Mouse (Mus musculus) spleen, postnatal 0 days (tissue): ENCODE data around the gene Pfn1. TPM values are rescaled to one million over a fixed set of nuclear protein-coding genes. Genes with fewer than 3 reads are reported as not detected.

Source experiments
- polyA plus RNA-seq: library from polyadenylated mRNA; unstranded; fragments of >200 nt; fragmentation: Nextera tagmentation; extraction: Ambion mirVana; gene quantifications from 2 replicates; pipeline ENCODE4 v1.2.1, GENCODE M21; 2015

Pfn1 gene
- polyA plus RNA-seq, result 1,259 and 1,332 TPM in 2 replicates

GRCm38 (mm10) chr11:70654198-70654922 is at the start of gene Pfn1:
Gene Pfn1, minus strand, starts transcription at chr11:70654644.

GRCm38 (mm10) chr11:70699722-70700556 is 45.5 kb upstream of the Pfn1 start, which contains the start of the genes Inca1 and Kif1c:
Gene Inca1, minus strand, starts transcription at chr11:70700155.
Gene Kif1c, plus strand, starts transcription at chr11:70700548.

GRCm38 (mm10) chr11:70687601-70688199 is 33.3 kb upstream of the Pfn1 start, which contains the start of gene Camta2:
Gene Camta2, minus strand, starts transcription at chr11:70688105.

GRCm38 (mm10) chr11:70668771-70669505 is 14.5 kb upstream of the Pfn1 start, which contains the start of gene Spag7:
Gene Spag7, minus strand, starts transcription at chr11:70669416.

GRCm38 (mm10) chr11:70656964-70657363 is 2.5 kb upstream of the Pfn1 start, which contains the start of gene Eno3:
Gene Eno3, plus strand, starts transcription at chr11:70657202.

GRCm38 (mm10) chr11:70646691-70647650 is 7.5 kb downstream of the Pfn1 start, which contains the start of the genes Rnf167 and Slc25a11:
Gene Rnf167, plus strand, starts transcription at chr11:70647235.
Gene Slc25a11, minus strand, starts transcription at chr11:70647479.

GRCm38 (mm10) chr11:70638714-70639278 is 15.6 kb downstream of the Pfn1 start, which contains the start of gene Gp1ba:
Gene Gp1ba, plus strand, starts transcription at chr11:70639122.

GRCm38 (mm10) chr11:70619101-70619500 is 35.3 kb downstream of the Pfn1 start, which contains the start of gene Chrne:
Gene Chrne, minus strand, starts transcription at chr11:70619216.

GRCm38 (mm10) chr11:70615516-70616093 is 38.8 kb downstream of the Pfn1 start, which contains the start of gene 4930544D05Rik:
Gene 4930544D05Rik, plus strand, starts transcription at chr11:70615848.

Other genes starting within 250 kb of the Pfn1 start
- 14.0 and 14.6 TPM in 2 replicates for gene Pelp1, start 244.6 kb downstream of the Pfn1 start, polyA plus RNA-seq
- 26.4 and 33.6 TPM in 2 replicates for gene Arrb2, start 222.0 kb downstream of the Pfn1 start, polyA plus RNA-seq
- gene Med11, start 202.7 kb downstream of the Pfn1 start, polyA plus RNA-seq, result 20.4 and 26.3 TPM in 2 replicates
- gene Zmynd15, start 195.2 kb downstream of the Pfn1 start, polyA plus RNA-seq, result 0.26 and 0.38 TPM in 2 replicates
- gene Cxcl16, start 194.7 kb downstream of the Pfn1 start, polyA plus RNA-seq, result 3.3 and 3.7 TPM in 2 replicates
- gene Tm4sf5, start 149.4 kb downstream of the Pfn1 start, polyA plus RNA-seq, result 6.7 and 7.8 TPM in 2 replicates
- 0.25 and 0.34 TPM in 2 replicates for gene Vmo1, start 140.0 kb downstream of the Pfn1 start, polyA plus RNA-seq
- gene Gltpd2, start 135.4 kb downstream of the Pfn1 start, polyA plus RNA-seq, result 0.24 and 0.28 TPM in 2 replicates
- gene Psmb6, start 129.3 kb downstream of the Pfn1 start, polyA plus RNA-seq, result 345 and 353 TPM in 2 replicates
- gene Gm40193, start 121.7 kb downstream of the Pfn1 start, polyA plus RNA-seq, result not detected in 2 replicates
- gene Pld2, start 114.6 kb downstream of the Pfn1 start, polyA plus RNA-seq, result 2.2 and 3.2 TPM in 2 replicates
- 2.9 and 3.9 TPM in 2 replicates for gene Mink1, start 91.8 kb downstream of the Pfn1 start, polyA plus RNA-seq
- not detected in 2 replicates for gene 4930544D05Rik, start 38.8 kb downstream of the Pfn1 start, polyA plus RNA-seq
- 0.11 TPM in 1 of 2 replicates, not detected in the other for gene Chrne, start 35.4 kb downstream of the Pfn1 start, polyA plus RNA-seq
- 1.7 and 2.1 TPM in 2 replicates for gene Gp1ba, start 15.5 kb downstream of the Pfn1 start, polyA plus RNA-seq
- gene Rnf167, start 7.4 kb downstream of the Pfn1 start, polyA plus RNA-seq, result 104 and 120 TPM in 2 replicates
- 67.1 and 73.0 TPM in 2 replicates for gene Slc25a11, start 7.2 kb downstream of the Pfn1 start, polyA plus RNA-seq
- gene Eno3, start 2.6 kb upstream of the Pfn1 start, polyA plus RNA-seq, result 5.8 and 7.9 TPM in 2 replicates
- gene Spag7, start 14.8 kb upstream of the Pfn1 start, polyA plus RNA-seq, result 56.2 and 64.6 TPM in 2 replicates
- gene Camta2, start 33.5 kb upstream of the Pfn1 start, polyA plus RNA-seq, result 5.4 and 6.6 TPM in 2 replicates
- gene Inca1, start 45.5 kb upstream of the Pfn1 start, polyA plus RNA-seq, result 0.68 and 0.70 TPM in 2 replicates
- gene Kif1c, start 45.9 kb upstream of the Pfn1 start, polyA plus RNA-seq, result 1.3 and 1.6 TPM in 2 replicates
- gene Zfp3, start 109.6 kb upstream of the Pfn1 start, polyA plus RNA-seq, result 2.2 and 2.8 TPM in 2 replicates
- gene Scimp, start 157.9 kb upstream of the Pfn1 start, polyA plus RNA-seq, result 0.52 and 1.1 TPM in 2 replicates
- gene Rabep1, start 190.1 kb upstream of the Pfn1 start, polyA plus RNA-seq, result 19.5 and 21.2 TPM in 2 replicates